Mouse (Mus musculus) activated CD4-positive, CD25-positive, alpha-beta regulatory T cell, adult 4 months (primary cell): Measurements from ENCODE around the gene Tbxa2r. TPM values are rescaled to one million over a fixed set of nuclear protein-coding genes. Genes with fewer than 3 reads are reported as not detected.

Experiments used
- ATAC-seq: one replicate; pipeline ENCODE4 v1.8.0; 2017
- polyA plus RNA-seq, 2 experiments: library from polyadenylated mRNA; unstranded; fragments of 100-300 nt; shearing (Covaris generic); gene quantifications; one replicate each; pipeline ENCODE4 v1.2.1; 2017

Tbxa2r gene
- polyA plus RNA-seq, 2 experiments from 2014 or later = 20.9 to 21.4 TPM

DNA sequence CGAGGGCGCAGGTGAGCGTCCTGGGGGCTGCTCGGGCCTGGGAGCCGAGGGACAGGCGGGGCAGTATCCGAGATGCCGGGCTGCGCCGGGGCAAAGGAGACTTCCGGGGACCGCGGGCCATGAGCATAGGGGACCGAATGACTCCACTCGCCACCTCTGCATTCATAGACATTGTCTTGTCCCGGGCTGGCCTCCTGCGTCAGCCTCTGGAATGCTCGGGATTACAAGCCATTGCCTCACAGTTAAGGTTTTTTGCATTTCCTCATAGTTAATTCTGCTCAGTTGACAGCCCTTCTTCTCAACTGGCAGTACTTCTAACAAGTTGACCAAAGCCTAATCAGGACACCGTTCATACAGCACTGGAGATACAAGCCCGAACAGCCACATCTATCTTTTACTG lies 7.1 kb upstream of the Tbxa2r start:
- no peak for ATAC-seq

DNA sequence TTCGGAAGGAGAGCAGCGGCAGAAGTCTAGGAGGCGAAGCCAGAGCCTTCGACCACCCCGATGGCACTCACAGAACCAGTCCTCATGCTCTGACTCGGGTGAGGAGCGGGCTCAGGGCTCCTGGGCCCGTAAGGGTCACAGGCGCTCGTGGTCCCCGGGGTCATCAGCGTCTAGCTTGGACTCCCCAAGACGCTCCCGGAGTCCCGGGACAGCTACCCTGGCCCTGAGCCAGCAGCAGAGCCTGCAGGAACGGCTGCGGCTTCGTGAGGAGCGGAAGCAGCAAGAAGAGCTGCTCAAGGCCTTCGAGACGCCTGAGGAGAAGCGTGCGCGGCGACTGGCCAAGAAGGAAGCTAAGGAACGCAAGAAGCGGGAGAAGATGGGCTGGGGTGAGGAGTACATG lies 6.1 kb upstream of the Tbxa2r start:
- no peak for ATAC-seq

DNA sequence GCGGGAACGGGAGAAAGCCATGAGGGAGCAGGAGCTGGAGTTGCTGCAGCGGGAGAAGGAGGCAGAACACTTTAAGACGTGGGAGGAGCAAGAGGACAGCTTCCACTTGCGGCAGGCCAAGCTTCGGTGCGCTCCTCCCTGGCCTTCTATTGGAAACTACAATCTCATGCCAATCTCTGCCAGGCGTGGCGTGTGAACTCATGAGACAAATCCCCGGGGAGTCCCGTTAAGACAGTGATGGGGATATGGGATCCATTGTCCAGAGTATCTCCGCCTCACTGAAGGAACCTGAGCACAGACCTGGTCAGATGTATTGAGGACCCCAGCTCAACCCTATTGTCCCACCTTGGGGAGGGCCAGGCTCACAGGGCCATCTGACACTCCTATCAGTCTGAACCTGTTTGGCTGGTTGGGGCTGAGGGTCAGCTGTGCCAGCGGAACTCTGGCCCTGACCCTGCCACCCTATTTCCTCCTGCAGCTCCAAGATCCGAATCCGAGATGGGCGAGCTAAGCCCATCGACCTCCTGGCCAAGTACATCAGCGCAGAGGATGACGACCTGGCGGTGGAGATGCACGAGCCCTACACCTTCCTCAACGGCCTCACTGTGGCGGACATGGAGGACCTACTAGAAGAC lies 5.3 kb upstream of the Tbxa2r start:
- ATAC-seq = no peak

DNA sequence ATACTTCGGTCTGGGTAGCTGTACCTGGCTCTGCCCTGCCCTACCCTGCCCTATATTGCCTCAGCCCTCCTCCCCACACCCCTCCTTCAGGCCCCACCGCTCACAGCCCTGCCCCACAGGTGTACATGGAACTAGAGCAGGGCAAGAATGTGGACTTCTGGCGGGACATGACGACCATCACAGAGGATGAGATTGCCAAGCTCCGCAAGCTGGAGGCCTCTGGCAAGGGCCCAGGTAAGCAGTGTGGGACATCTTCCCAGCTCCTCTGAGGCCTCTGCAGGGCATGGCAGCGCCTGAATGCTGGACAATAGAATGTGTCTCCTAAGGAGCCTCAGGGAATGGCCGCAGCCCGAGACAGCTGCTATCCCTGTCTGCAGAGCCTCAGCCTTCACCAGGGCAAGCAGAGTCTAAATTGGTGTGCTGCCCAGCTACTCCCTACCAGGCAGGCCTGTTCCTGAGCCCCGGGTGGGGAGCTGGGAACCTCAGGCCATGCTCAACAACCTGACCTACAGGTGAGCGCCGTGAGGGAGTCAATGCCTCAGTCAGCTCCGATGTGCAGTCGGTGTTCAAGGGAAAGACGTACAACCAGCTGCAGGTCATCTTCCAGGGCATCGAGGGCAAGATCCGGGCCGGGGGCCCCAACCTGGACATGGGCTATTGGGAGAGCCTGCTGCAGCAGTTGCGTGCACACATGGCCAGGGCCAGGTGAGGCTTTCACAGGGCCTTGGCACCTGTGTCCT lies 4.6 kb upstream of the Tbxa2r start:
- no peak for ATAC-seq

DNA sequence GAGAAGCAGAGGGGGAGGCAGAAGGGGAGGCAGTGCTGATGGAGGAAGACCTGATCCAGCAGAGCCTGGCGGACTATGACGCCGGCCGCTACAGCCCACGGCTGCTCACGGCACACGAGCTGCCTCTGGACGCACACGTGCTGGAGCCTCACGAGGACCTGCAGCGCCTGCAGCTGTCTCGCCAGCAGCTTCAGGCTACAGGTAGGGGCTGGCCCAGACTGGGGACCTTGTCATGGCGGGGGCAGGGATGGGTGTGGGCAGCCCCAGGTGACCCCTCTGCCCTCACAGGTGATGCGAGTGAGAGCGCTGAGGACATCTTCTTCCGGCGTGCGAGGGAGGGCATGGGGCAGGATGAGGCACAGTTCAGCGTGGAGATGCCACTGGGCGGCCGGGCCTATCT lies 3.4 kb upstream of the Tbxa2r start:
- no peak for ATAC-seq

DNA sequence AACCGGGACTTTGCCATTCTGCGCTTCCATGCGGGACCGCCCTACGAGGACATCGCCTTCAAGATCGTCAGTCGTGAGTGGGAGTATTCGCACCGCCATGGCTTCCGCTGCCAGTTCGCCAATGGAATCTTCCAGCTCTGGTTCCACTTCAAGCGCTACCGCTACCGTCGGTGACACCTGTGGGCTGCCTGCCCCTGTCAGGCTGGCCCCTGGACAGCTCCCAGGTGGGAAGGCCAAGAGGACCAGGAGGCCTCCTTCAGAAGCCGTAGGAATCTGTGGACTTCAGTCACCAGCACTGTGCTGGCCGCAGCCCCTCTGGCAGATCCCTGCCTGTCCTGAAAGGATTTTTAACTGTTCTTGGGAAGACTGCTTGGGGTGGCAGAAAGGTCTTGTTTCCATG lies 2.8 kb upstream of the Tbxa2r start:
- ATAC-seq = no peak

DNA sequence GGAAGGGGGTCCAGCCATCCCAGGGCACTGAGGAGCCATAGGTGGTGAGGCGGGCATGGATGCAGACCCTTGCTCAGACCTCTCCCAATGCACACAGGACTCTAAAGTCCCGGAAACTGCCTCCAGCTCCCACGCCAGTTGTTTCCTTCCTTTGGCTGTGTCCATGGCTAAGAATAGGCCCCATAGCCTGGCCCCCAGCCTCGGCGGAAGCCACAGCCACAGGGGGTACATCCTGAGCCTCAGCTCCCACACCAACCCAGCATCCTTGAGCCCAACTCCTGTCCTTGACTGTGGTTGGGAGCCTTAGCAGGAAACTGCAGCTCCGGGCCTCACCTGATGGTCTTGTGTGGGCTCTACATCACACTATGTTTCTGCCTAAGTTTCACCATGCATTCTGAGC lies 1.7 kb upstream of the Tbxa2r start:
- ATAC-seq = no peak

DNA sequence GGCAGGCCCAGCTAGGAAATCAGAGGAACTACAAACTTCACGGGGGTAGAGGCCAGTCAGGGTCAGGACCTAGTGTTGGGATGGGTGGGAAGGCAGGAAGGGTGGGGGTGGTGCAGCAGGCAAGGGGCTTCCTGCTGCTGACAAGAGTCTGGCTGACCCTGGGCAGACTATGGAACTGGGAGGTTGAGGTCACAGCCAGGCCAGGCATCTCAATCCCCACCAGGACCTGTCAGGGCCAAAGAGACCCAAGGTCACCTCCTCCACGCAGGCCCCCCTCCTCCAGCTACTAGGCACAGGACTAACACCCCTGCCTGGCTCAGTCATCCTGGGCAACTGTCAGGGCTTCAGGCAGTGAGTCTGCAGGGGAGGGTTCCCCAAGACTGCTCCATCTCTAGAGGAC lies 572 bp upstream of the Tbxa2r start:
- no peak for ATAC-seq

DNA sequence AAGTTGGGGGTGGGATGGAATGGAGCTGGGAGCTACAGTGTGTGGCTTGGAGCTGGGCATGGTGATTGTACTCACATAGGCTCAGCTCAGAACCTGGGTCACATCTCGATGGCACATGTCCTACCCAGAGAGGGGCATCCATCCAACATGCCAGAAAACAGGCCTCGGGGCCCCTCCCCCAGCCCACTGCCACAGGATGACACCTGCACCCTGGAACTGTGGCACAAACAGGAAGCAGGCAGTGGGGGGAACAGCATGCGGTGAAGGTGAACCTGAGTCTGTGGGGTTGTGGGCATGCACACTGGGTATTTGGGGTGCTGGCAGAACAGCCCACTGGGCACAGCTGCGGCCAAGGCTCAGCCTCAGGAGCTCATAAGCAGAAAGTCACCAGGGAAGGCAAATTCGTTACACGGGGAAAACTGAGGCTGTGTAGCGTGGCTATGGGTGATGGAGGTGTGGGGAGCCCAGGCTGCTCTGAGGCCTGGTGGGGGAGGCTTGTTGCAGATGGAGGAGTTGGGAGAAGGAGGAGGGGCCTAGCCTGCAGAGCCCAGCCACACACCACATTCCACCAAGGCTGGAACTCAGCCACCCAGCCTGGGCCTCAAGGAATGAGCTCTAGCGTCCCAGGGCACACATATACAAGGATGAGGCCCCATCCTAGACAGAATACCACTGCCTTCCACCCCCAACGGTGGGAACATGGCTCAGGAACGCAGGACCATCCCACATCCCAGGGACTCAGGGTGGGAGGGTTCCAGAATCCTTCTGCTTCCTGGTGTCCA lies 854 bp downstream of the Tbxa2r start:
- ATAC-seq = peak; percentile 79

DNA sequence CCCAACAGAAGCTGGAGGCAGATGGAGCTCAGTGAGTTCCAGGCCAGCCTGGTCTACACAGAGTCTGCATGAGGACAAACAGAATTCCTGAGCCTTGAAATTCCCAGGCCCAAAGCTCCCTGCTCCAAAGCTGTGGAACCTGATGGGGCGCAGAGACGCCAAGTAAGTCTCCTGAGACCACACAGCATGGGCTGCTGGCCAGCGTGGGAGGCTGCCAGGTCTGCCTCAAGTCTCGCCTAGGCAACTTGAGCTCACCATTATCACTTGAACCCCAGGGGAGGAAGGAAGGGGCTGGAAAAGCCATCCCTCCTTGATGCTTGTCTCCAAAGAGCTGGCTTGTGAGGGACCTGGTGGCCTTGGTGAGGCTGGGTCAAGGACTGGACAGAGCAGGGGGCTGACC lies 1.5 kb downstream of the Tbxa2r start:
- no peak for ATAC-seq

DNA sequence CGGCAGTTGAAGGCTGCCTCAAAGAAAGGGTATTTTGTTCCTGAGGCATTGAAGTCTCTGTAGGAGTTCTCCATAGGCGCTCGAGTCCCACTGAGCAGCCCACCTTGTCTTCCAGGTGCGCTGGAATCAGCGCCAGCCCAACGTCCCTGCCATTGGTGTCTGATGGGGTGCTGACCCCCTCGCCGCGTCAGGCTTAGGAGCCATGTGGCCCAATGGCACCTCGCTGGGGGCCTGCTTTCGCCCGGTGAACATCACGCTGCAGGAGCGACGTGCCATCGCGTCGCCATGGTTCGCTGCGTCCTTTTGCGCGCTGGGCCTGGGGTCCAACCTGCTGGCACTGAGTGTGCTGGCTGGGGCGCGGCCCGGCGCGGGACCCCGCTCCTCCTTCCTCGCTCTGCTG lies 3.7 kb downstream of the Tbxa2r start:
- ATAC-seq = no peak

DNA sequence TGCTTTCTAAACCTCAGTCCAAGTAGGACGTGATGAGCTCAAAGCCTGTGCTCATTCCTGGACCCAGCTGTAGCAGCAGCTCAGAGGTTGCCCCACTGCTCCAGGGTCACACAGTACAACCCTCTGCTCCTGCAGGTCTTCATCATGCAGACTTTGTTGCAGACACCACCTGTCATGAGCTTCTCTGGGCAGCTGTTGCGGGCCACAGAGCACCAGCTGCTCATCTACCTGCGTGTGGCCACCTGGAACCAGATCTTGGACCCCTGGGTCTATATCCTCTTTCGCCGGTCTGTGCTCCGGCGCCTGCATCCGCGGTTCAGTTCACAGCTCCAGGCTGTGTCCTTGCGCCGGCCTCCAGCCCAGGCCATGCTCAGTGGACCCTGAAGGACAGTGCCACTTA lies 5.8 kb downstream of the Tbxa2r start:
- ATAC-seq = no peak

DNA sequence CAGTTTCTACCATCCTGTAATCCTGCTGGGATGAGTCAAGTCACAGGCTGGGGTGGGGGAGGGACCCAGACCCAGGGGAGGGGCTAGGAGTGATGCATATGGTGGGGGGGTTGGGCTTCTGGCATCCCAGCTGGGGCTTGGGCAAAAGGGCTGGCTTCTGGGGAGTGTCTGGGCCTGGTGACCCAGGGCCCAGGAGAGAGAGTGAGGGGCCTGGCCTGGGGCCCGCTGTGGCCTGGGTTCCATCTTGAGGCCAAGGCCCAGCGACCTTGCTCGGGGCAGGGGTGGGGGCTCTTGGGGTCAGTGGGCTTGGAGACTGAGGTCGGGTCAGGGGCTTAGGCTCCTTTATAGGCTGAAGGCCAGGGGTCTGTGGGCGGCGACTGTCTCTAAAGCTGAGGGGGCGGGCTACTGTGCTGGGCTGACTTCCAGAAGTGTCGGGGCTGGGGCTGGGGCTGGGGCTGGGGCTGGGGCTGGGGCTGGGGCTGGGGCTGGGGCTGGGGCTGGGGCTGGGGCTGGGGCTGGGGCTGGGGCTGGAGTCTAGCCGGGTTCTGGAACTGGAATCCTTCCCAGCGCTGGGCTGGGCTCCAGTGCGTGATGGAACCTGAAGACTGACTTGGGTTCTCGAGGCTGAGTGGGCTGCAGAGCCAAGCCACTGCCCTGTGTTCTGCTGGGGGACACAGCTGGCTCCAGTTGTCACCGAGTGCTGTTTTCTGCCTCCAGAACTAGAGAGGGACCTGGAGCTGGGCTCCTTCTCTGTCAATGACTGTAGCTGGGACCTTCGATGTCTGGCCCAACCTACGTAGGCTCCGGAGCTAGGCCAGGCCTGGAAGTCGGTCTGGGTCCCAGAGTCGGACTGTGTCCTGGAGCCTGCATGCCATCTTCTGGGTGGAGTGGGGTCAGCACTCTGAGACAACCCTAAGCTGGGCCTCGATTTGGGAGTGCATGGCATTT lies 7.1 kb downstream of the Tbxa2r start:
- ATAC-seq = no peak

DNA sequence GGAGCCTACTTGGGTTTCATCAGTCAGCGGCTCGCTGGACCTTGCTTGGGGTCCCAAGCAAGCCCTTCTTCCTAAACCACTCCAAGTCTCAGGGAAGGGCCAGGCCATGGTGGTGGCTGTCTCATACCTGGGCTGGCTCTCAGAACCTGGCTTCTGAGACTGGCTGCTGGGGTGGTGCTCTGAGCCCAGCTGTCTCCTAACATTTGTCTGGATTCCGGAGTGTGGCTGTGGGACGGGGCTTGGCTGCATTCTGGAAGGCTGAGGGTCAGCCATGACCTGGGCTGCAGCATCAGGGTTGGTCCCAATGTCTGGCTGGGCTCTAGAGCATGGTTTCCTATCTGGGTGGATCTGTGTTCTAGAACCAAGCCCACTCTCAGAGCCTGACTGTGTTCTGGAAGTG lies 8.0 kb downstream of the Tbxa2r start:
- ATAC-seq = no peak

DNA sequence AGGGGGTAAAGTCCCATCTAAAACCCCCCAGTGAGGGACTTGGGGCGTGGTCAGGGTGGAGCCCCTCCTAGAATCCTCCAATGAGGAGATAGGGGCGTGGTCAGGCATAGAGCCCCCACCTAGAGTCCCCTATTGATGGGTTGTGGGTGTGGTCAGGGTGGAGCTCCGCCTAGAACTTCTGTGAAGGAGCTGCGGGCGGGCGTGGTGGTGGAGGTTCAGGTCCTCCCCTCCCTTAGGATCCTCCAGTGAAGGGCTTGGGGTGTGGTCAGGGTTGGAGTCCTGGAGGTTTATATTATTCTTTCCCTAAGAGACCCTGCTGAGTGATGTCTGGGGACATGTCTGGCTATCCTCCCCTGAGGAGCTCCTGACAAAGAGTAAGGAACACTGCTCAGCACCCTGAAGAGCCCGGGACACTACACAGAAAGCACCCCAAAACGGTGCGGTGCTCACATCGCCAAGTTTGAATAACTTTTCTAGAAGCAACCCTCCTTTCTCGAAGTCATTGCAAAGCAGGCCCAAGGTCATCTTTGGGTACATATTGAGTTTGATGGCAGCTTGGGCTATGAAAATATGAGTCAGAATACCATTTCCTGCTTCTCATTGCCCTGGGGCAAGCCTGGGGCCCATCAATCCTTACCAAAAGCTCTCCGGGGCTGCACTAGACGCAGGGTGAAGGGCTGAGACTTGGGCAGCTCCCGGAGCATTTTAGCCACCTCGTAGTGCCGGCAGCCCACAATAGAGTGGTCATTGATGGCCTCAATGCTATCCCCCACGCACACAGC lies 12.2 kb downstream of the Tbxa2r start:
- no peak for ATAC-seq

DNA sequence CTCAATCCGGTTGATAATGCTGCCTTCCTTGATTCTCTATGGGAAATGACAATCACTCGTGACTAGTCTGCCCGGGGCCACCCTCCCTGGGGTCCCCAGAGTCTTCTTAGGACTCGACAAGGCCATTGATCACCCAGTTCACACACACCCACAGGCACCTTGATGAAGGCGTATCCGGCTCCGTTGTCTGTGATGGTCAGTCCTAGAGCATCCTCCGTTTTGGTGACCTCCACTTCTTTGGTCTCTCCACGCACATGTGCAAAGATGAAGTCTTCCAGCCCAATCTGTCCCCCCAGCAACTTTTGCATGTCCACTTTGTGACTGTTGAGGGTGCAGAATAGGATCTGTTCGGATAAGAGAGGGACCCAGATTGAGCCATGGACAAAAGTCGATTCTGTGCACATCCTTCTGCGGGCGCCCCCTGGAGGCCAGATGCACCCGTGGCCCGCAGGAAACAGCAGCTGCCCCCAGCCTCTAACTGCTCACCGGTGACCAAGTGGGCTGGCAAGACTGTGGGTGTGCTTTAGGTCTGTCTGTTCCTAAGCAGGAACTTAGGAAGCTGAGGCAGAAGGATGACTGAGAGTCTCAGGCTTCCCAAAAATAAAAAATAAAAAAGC lies 12.9 kb downstream of the Tbxa2r start:
- ATAC-seq = peak; percentile 51

DNA sequence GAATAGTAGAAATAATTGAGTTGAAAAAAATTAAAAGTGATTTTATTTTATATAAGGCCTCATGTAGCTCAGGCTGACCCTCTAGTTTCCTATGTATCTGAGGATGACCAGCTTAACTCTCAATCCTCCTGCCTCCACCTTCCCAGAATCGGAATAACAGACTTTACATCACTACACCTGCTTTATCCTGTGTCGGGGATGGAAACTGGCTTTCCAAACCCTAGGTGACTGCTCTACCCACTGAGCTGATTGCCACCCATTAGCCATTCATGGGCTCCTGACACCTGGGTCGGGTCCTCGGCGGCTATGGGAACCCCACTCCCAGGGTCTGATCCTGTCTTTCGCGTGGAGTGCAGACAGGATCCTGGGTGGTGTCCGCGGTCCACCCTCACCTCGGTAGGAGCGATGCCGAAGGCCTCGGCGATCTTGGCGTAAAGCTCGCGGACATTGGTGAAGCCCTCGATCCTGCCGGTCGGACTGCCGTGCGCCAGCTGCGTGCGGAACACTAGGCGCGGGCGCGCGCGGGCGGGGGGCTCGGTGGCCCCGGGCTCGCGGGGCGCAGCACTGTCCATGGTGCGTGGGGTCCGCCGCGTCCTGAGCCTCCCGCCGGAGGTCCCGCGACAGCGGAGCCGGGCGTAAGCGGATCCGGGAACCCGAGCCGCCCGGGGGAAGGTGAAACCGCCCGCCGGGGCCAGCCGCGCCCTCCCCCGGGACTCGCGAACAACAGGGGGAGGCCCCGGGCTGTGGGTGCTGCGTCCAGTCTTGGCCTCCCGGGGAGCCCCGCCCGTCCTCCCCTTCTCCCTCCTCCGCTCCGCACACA lies 14.4 kb downstream of the Tbxa2r start, which contains the start of gene Gipc3:
Gipc3 (minus strand) TSS at position 581 of the 820 bp plus-strand sequence.
- ATAC-seq = no peak

DNA sequence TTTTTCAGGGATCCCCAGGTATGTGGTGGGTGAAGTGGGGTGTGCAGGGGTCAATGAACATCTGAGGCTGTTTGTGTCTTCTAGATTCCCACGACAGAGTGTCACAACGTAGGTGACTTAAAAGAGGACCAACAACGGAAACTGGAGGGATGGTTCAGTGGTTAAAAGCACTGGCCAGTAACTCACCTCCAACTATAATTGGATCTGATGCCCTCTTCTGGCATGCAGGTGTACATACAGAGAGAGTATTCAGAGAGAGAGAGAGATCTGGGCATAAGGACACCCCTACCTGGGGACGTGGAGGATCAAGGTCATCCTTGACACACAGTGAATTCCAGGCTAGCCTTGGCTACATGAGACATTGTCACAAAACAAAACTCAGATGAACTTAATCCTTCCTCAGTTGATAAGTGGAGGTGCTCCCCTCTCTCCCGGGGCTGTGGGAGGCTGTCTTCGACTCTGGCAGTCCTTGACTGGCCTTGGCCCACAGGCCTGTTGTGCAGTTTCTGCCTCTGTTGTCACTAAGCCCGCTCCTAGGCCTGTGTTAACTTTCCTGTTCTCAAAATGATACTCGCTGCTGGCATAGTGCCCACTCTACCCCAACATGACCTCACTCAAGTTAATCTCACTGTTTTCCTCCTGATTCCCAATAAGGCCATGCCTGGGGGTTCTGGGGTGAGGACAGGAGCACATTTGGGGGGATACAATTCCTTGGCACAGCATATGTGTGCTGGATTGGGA lies 16.1 kb downstream of the Tbxa2r start:
- ATAC-seq = peak; percentile 38

DNA sequence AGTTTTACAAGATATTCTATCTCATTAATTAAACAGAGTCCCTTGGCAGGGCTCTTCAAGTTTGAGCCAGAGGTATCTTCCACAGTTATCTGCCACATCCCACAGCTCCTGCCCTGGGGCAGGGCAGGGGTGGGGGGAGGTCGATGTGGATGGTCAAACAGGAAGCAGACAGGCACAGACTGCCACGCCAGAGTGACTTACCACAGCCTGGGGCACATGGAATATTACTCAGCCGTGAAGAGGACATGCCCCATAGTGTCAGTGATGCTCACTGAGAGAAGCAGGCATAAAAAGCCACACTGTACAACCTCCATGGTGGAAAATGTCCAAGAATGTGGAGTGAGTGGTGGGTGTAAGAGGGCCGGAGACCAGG lies 16.6 kb downstream of the Tbxa2r start:
- no peak for ATAC-seq
